Mouse (Mus musculus) hindbrain, embryonic 16.5 days (tissue): ENCODE measurements around the gene Zfp385b. TPM values are rescaled to one million over a fixed set of nuclear protein-coding genes. Genes with fewer than 3 reads are reported as not detected.

ENCODE experiments used
- ATAC-seq: fragments of 200-750 bp; cut with Nextera tagmentation; 2 replicates; pipeline ENCODE4 v1.8.0; 2017; ENCODE audit warnings: moderate TSS enrichment, moderate library complexity
- H3K27ac ChIP-seq: fragments of 300-500 bp; sonication (generic); 2 replicates; pipeline ENCODE4 v1.5.1; 2014; ENCODE audit warnings: low read depth, mild to moderate bottlenecking, control low read depth, low read length, moderate library complexity
- H3K27me3 ChIP-seq: fragments of 300-500 bp; sonication (generic); replicated peaks from 2 replicates; pipeline ENCODE4 v1.6.1; 2014; ENCODE audit warnings: low read length; ENCODE audit not compliant: control insufficient read depth, insufficient read depth
- H3K36me3 ChIP-seq: fragments of 300-500 bp; sonication (generic); 2 replicates; pipeline ENCODE4 v1.6.1; 2014; ENCODE audit warnings: mild to moderate bottlenecking, low read length, moderate library complexity, mixed read lengths; ENCODE audit not compliant: control insufficient read depth, insufficient read depth
- H3K4me1 ChIP-seq: fragments of 300-500 bp; sonication (generic); 2 replicates; pipeline ENCODE4 v1.6.1; 2014; ENCODE audit warnings: low read depth, low read length; ENCODE audit not compliant: control insufficient read depth, insufficient read depth
- H3K4me2 ChIP-seq: fragments of 300-500 bp; sonication (generic); 2 replicates; pipeline ENCODE4 v1.6.1; 2014; ENCODE audit warnings: mild to moderate bottlenecking, low read length, control low read depth, moderate library complexity
- H3K4me3 ChIP-seq: fragments of 300-500 bp; sonication (generic); 2 replicates; pipeline ENCODE4 v1.5.1; 2014; ENCODE audit warnings: mild to moderate bottlenecking, low read length, control low read depth, moderate library complexity
- H3K9ac ChIP-seq: fragments of 300-500 bp; sonication (generic); 2 replicates; pipeline ENCODE4 v1.6.1; 2014; ENCODE audit warnings: low read depth, mild to moderate bottlenecking, control low read depth, low read length, moderate library complexity
- H3K9me3 ChIP-seq: fragments of 300-500 bp; sonication (generic); 2 replicates; pipeline ENCODE4 v1.6.1; 2014; ENCODE audit warnings: mild to moderate bottlenecking, low read length, moderate library complexity; ENCODE audit not compliant: control insufficient read depth
- WGBS: fragments of 180-500 bp; shearing (Covaris S2); extraction: QIAGEN DNeasy Blood & Tissue Kit; methylation state at CpG from one replicate; pipeline ENCODE4 v1.1.7; 2014; 5-methylcytosine and 5-hydroxymethylcytosine counted together
- polyA plus RNA-seq: library from polyadenylated mRNA; unstranded; fragments of >200 nt; fragmentation: Nextera tagmentation; extraction: Ambion mirVana; gene quantifications from 2 replicates; pipeline ENCODE4 v1.2.1, GENCODE M21; 2015

Gene Zfp385b
- polyA plus RNA-seq, 1 experiment from 2014 or later, result 17.4 TPM

DNA sequence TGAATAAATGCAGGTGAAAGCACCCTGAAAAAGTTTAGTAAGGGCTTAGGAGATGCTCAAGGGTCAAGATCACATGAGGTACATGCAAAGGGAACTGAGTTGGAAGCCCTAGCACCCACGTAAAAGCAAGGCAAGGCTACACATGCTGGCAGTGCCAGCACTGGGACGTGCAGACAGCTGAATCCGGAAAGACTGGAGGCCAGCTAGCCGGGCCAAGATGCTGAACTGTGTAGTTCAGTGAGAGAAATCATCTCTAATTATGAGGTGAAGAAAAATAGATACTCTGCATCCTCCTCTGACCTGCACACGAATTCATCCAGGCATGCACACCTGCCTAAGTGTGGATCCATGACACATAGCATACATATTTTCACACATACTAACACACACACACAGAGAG is 18.4 kb downstream of the Zfp385b start:
- ATAC-seq, result no peak
- no peak overlapping the region for H3K9ac ChIP-seq
- WGBS, result 86% methylated on average over 5 of the region's 5 CpGs
- no peak overlapping the region for H3K27ac ChIP-seq
- H3K4me3 ChIP-seq, result no peak overlapping the region
- H3K9me3 ChIP-seq, result no peaks in the 10 kb centered on the region
- no peak overlapping the region for H3K4me2 ChIP-seq
- no peaks in the 10 kb centered on the region for H3K36me3 ChIP-seq
- H3K27me3 ChIP-seq, result no peaks in the 10 kb centered on the region
- no peaks in the 10 kb centered on the region for H3K4me1 ChIP-seq

GRCm38 (mm10) chr2:77797233-77797632 is 22.2 kb downstream of the Zfp385b start:
- H3K36me3 ChIP-seq, result no peaks in the 10 kb centered on the region
- H3K9ac ChIP-seq, result no peak overlapping the region
- H3K4me3 ChIP-seq, result no peak overlapping the region
- no peak overlapping the region for H3K27ac ChIP-seq
- no peak overlapping the region for H3K4me2 ChIP-seq
- ATAC-seq, result peak; percentile 69; the same call in 1 of the 2 replicates
- no peaks in the 10 kb centered on the region for H3K27me3 ChIP-seq
- WGBS, result 58% methylated on average over 5 of the region's 5 CpGs
- H3K9me3 ChIP-seq, result no peaks in the 10 kb centered on the region
- no peaks in the 10 kb centered on the region for H3K4me1 ChIP-seq

DNA sequence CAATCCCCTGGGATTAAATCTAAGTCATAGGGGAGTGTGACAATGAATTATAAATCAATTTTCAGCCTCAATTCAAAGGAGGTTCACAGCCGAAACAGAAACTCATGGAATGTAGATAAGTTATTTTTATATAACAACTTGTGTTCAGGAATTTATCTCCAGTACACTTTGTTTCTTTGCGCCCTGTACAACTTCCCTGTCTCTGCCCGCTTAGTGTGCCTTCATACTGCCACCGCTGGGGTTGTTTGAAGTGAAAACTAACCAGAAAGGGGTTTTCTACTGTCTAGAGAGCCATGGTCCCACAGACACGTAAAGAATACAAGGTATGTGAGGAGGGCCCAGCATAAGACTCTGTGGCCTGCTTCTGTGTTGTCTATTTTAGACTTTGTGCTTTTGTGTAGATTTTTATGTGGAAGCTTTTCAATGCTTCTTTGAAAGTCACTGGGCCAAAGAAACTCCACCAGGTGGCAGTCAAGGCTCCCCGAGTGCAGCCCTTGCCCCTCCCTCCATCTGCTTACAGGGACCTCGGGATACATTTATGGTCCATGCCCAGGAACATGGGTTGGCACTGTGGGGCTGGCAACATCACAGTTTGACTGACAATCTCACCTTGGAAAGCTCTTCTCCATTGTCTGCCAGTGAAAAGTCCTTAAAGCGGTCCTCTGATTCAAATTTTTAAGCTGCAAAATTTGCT is 23.4 kb downstream of the Zfp385b start:
- Histone ChIP-seq H3K27ac (no peak overlapping the region), H3K4me3 (no peak overlapping the region), H3K4me2 (no peak overlapping the region), H3K36me3 (no peaks in the 10 kb centered on the region), H3K9ac (no peak overlapping the region), H3K27me3 (no peaks in the 10 kb centered on the region), H3K9me3 (no peaks in the 10 kb centered on the region), H3K4me1 (no peaks in the 10 kb centered on the region)
- ATAC-seq, result no peak
- WGBS, result 69% methylated on average over 8 of the region's 8 CpGs

DNA sequence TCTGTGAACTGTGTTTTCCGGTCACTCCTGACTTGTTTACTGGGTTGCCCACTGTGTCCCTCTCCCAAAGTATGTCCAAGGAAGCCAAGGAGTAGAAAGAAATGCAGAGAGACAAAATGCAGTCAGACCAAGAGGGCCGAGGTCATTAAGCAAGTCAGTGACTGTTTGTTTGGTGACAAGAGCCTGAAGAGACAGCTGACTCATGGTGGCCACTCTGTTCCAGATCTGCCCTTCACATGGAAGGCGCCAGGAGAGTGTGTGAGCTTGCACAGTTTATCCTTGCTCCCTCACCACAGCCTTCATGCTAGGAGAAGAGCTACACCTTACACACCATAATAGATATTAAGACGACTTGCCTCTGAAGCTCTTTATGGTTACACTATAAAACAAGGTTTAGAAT is 28.6 kb downstream of the Zfp385b start:
- Histone ChIP-seq H3K9ac (no peak overlapping the region), H3K4me1 (no peaks in the 10 kb centered on the region), H3K27me3 (no peaks in the 10 kb centered on the region), H3K36me3 (no peaks in the 10 kb centered on the region), H3K4me2 (no peak overlapping the region), H3K27ac (no peak overlapping the region), H3K4me3 (no peak overlapping the region), H3K9me3 (no peaks in the 10 kb centered on the region)
- WGBS, result 81% methylated on average over 4 of the region's 4 CpGs
- no peak for ATAC-seq

- 66% methylated on average over 9 of the region's 9 CpGs for WGBS
- Histone ChIP-seq H3K27me3 (no peaks in the 10 kb centered on the region), H3K9ac (no peak overlapping the region), H3K9me3 (no peaks in the 10 kb centered on the region), H3K27ac (no peak overlapping the region), H3K4me3 (no peak overlapping the region), H3K36me3 (no peaks in the 10 kb centered on the region), H3K4me1 (no peaks in the 10 kb centered on the region), H3K4me2 (no peak overlapping the region)
- ATAC-seq, result 0 out of 2 replicates have a peak, but pooled peaks have one; percentile 56
Observed at GRCm38 (mm10) chr2:77790295-77790694, 29.1 kb downstream of the Zfp385b start.

- no peak for ATAC-seq
- 63% methylated on average over 7 of the region's 7 CpGs for WGBS
Observed at GRCm38 (mm10) chr2:77781390-77781789, 38.0 kb downstream of the Zfp385b start.

GRCm38 (mm10) chr2:77777781-77778180 is 41.7 kb downstream of the Zfp385b start:
- no peak overlapping the region for H3K27ac ChIP-seq
- no peaks in the 10 kb centered on the region for H3K27me3 ChIP-seq
- H3K9me3 ChIP-seq, result no peaks in the 10 kb centered on the region
- H3K4me2 ChIP-seq, result no peak overlapping the region
- no peak overlapping the region for H3K4me3 ChIP-seq
- H3K4me1 ChIP-seq, result no peaks in the 10 kb centered on the region
- ATAC-seq, result no peak
- 45% methylated on average over 6 of the region's 6 CpGs for WGBS
- H3K9ac ChIP-seq, result no peak overlapping the region
- H3K36me3 ChIP-seq, result no peaks in the 10 kb centered on the region

More at GRCm38 (mm10) chr2:77781390-77781789, 38.0 kb downstream of the Zfp385b start:
- H3K36me3 ChIP-seq, result no peaks in the 10 kb centered on the region
- H3K27ac ChIP-seq, result no peak overlapping the region
- no peaks in the 10 kb centered on the region for H3K4me1 ChIP-seq
- no peak overlapping the region for H3K9ac ChIP-seq
- H3K4me3 ChIP-seq, result no peak overlapping the region
- H3K9me3 ChIP-seq, result no peaks in the 10 kb centered on the region
- H3K4me2 ChIP-seq, result no peak overlapping the region
- no peaks in the 10 kb centered on the region for H3K27me3 ChIP-seq

GRCm38 (mm10) chr2:77777047-77777686 is 42.3 kb downstream of the Zfp385b start:
- Histone ChIP-seq H3K9ac (no peak overlapping the region), H3K4me2 (no peak overlapping the region), H3K9me3 (no peaks in the 10 kb centered on the region), H3K27me3 (no peaks in the 10 kb centered on the region), H3K36me3 (no peaks in the 10 kb centered on the region), H3K27ac (no peak overlapping the region), H3K4me1 (no peaks in the 10 kb centered on the region), H3K4me3 (no peak overlapping the region)
- WGBS, result 58% methylated on average over 10 of the region's 10 CpGs
- ATAC-seq, result no peak

DNA sequence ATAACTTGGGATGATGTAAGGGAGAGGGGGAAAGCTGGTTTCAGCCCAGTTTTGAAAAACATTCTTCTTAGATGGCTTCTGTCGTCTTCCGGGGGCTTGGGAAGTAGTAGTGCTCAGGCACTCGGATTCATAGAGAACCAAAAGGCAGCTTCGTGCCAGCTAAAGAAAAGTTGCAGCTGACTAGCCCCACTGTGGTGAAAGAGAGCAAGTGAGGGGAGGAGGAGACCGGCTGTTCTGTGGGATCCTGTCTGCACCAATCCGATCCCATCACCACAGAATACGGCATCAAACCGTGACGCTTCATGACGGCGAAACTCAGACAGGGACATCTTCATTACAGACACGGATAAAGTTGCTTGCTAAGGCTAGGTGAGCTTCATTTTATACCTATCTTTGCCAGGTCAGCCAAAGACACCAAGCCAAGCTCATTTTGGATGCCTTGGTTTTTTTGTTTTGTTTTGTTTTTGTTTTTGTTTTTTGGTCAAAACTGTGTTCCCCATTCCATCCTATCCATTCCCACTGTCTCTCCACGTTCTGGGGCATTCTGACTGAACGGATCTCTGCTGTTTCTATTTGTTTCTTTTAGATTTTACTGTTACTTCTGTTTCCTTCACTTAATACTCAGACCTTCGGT is 44.1 kb downstream of the Zfp385b start:
- H3K4me3 ChIP-seq, result peak overlapping the region; percentile 10; the same call in 1 of the 2 replicates
- ATAC-seq, result peak; percentile 81
- H3K27me3 ChIP-seq, result no peaks in the 10 kb centered on the region
- no peaks in the 10 kb centered on the region for H3K9me3 ChIP-seq
- no peak overlapping the region for H3K27ac ChIP-seq
- H3K4me1 ChIP-seq, result no peaks in the 10 kb centered on the region
- H3K9ac ChIP-seq, result no peak overlapping the region
- 70% methylated on average over 15 of the region's 15 CpGs for WGBS
- peak overlapping the region; percentile 31 for H3K4me2 ChIP-seq
- H3K36me3 ChIP-seq, result no peaks in the 10 kb centered on the region
